Mouse (Mus musculus) liver, adult 2 months (tissue): ENCODE results near the gene Slc12a1.

ENCODE experiments used
- CTCF ChIP-seq: fragments of 200-500 bp; IDR thresholded peaks from 2 replicates; pipeline ENCODE4 v1.5.1; 2011; ENCODE audit warnings: low read depth, low read length, control low read depth
- POLR2A ChIP-seq: fragments of 200-500 bp; IDR thresholded peaks from 2 replicates; pipeline ENCODE4 v1.6.1; 2011; ENCODE audit warnings: low read length, control low read depth; ENCODE audit not compliant: insufficient read depth; ENCODE audit errors: extremely low read depth

GRCm38 (mm10) chr2:125211831-125212510, 59.7 kb downstream of the Slc12a1 start:
- TF ChIP-seq CTCF (no peak), POLR2A (no peak)
